Mouse (Mus musculus) embryo, embryonic 10 days (tissue): ENCODE measurements around the gene Mob3b.
A peak's percentile ranks its signal among the peaks of the same experiment; 100 is the strongest.

Source experiments
- DNase-seq: peaks from one replicate; pipeline ENCODE4 v3.0.0-alpha.2; 2015; ENCODE audit warnings: low spot score

The Mob3b gene

DNA sequence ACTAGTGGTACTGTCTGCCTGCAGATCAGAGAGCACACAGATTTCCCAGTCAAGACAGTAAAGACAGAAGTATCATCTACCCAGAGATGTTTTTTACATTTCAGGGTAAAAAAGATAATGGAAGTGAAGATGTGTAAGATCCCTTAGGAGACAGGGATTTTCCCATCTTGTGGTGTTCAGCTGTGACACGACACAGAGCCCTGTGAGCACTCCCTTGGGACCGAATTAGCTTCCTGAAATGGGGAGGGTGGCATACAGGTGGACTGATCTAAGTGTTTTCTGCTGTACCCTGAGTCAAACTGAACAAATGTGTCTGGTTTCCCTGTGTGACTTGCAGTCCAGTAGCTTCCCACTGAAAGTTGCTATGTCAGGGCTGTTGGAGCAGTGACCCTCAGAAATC lies 42.3 kb downstream of the Mob3b start:
- no peak for DNase-seq

DNA sequence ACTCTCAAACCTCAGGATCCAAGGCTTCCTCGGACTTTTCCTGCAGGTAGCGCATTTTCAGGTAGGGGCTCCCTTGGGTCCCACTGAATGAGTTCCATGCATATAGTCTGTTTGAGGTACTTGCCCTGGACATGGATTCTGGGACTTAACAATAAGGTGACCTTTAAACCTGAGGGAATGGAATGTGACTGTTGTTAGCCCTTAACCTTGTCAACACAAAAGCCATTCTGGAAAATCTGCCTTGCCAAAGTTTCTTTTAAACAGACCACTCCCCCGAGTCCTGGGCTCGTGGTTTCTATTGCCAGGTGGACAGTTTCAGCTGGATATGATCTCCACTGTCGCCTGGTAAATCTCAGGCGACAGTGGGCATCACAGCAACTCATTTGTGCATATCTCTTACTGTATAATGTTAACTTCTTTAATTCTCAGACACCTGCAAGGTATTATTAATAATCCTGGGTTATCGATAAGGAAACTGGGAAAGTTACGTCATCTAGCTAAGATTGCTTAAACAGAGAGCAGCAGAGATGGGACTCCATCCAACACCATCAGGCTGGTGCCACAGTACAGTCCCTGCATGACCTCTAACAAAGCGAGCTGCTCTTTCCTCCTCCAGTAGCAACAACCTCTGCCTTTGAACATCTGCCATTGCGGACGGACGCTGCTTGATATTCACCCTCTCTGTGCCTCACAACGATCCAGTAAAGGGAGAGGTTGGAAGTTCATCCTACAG lies 43.6 kb downstream of the Mob3b start:
- DNase-seq, result no peak

DNA sequence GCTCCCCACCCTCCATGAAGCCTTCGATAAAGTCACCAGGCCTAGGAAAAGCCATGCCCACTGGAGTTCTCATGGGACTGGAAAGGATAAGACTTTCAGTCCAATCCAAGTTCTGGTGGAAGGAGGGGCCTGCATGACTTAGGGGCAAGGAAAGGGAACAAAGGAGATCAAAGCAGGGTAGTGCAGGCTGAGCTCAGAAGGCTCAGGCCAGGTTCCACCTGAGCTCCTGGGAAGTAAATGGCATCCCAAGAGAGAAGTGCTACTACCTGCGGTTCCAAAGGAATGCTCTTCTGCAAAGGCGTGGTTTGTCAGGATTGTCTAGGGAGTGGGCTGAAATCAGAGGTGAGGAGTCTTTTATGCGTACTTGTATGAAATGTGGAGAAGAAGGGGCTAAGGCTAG lies 44.8 kb downstream of the Mob3b start:
- DNase-seq, result no peak

DNA sequence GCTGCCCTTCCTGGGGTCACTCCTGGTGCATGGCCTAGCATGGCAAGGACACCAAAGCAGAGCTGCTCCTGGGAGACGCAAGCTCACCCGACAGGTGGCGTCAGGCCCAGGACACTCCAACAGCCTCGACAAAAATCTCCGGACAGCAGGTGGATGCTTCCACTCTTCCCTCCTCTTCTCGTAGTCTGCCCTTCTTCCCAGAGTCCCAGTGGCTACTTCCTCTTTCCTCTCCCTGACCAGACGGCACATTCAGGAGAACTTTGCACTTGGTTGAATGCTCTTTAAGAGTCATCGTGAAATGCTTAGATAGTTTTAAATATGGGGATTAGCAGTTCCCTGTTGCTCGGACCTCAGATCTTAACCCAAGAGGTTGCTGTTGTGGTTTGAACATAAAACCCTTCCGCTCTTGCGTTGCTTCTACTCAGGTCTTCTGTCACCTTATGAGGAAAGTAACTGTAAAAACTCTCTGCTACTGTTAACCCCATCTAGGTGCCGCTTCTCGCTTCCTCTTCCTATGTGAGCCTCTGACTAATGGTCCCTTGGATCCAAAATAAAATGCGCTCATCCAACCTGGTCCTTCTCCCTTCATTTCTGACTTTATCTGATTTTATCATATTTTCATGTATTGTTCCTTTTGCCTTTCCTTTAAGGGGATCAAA lies 52.0 kb downstream of the Mob3b start:
- DNase-seq, result no peak

DNA sequence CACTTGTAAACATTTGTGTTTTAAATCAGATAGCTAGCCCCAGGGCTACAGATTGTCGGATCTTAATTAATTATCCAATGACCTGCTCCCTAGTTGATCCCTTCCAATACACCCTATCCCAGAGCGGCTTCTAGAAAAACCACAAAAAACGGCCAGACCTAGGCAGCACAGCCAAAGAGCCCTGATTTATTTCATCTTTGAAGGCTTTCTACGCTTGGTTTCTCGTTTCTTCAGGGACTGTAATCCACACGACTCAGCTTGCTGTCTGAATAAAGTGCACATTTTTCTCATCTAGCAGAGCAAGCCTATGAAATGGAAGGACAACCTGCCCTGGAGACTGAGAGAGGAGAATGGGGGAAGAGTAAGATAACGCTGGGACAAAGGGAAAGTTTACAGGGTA lies 56.1 kb downstream of the Mob3b start:
- DNase-seq, result no peak

DNA sequence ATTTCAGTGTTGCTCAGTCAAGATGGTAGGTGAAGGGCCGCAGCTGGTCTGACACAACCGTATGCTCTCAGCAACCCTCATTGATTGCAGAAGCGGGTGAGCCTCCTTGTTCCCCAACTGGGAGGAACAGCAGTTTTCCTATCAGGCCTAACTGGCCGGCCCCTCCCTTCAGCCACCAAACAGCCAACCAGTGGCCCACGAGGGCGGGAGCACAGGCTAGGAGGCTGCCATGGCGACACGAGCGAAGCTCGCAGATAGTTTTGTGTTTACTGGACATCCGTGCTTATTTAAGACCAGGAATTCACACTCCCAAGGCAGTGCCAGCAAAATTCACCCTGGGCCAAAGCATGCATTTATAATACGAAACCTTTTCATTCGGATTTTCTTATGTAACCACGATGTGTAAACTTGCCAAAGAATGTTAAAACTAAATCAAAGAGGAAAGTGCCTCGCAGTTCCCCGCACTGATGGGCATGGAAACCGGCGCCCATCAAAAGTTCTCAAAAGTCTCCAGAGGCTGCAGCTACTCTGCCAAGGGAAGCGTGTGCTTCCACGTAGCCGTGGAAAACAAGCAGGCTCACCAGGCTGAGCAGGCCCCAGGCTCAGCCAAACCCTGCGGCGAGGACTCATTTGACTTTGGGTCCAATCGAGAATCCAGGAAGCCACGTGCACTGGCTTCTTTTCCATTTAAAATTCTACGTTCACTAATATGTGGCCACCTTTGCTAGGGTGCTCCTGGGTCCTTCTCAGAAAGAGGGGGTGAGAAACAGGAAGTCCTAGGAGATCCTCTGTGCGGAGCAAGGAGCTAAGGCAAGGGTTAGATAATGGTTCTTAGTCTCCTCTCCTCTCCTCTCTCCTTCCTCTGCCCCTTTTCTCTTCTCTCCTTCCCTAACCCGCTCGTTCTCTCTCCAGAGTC lies 57.2 kb downstream of the Mob3b start:
- DNase-seq, result peak; percentile 94

DNA sequence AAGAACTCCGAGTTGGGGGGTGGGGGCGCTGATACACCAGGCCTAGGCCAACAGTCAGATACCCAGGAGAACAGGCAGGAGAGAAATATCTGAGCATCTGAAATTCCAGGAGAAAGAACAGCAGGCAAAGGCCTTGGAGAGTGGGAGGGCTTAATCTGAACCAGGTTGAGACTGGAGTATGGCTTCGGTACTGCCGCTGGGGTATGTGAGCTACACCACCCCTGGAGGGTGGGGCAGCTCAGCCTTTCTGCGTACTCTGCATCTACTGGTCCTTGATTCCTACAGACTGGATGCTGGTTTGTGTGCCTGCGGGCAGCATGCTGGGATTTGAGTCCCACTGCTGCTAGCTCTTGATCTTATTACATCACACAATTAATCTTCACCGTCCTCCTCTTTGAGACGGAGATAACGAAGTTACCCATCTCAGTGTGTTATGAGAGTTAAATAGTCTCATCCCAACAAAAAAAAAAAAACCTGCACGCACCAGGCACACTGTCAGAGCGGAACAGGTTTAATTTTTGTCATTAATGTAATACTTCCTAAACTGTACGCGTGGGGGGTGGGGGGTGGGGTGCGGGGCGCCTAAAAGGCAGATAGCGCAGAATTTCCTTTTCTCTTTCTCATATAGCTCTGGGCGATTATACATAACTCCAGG lies 57.9 kb downstream of the Mob3b start:
- peak; percentile 42 for DNase-seq

DNA sequence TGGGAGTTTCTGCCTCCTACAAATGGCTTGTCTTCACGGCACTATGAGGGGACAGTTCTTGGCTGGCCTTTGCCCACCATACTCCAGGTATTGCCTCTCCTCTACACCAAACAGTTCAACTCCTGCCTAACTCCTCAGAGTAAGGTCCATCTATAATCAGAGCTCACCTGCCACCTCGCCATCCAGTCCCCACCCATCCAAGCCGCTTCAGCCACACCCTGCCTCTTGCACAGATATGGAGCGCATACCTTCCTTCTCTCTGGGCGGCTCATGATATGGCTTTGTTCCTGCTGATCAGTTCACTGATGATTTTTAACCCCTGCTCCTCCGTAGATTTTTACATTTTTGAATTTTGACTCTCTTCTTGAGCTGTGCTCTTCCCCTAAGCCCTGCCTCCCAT lies 58.7 kb downstream of the Mob3b start:
- DNase-seq, result no peak

DNA sequence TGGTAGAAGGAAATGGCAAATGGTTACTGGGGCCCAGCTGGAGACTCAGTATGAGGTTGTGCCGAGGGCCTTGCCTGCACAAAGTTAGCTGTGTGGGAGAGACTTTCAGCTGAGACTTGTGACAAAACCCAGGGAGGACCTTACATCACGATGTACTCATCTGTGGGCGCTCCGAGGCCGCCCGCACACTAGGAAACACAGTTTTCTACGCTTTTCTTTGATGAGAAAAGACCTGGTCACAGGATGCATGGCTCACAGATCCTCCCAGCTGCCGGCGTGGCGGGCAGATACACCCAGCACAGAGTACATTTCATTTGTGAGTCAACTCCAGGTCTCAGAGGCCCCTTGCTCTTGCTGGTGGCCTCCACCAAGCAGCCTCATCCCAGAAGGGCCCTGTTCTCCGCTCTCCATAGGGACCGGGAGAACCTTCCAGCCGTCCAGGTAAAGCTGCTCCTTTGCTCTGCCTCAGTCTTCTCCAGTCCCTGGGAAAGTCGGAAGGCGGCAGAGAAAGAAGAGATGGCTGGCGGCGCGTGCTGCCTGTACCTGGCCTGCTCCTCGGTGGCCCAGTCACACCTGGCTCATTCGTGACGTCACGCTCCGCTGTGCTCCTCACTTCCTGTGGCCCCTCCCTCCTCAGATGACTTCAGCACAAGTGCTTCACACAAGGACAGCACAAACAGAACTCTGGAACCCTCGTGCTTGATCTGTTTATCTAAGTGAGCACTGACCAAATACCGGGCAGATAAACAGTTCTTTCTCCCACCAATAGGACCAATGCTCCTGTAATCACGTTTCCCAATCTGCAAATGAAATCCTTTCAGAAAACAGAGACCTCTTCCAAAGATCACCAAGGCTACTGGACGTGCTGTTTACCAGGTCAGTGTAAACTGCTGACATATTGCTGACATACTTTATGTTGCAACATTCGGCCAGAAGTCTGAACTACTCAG lies 60.8 kb downstream of the Mob3b start:
- no peak for DNase-seq

DNA sequence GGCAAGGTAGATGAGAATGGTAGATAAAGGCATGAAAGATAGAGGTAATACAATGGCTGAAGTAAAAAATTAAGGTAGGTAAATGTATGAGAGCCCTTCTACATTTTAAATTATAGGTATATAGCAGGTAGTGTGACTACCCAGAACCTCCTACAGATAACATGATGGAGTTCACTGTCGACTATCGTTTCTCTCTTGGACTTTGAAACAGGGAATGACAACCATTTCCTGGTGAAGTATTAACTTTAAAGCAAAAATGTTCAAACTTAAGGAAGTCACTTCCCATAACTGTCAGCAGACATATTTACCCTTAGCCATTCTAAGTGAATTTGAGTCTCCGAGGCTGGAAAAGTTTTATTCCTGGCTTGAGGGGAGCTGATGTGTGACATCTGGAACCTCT lies 64.8 kb downstream of the Mob3b start:
- DNase-seq, result no peak

DNA sequence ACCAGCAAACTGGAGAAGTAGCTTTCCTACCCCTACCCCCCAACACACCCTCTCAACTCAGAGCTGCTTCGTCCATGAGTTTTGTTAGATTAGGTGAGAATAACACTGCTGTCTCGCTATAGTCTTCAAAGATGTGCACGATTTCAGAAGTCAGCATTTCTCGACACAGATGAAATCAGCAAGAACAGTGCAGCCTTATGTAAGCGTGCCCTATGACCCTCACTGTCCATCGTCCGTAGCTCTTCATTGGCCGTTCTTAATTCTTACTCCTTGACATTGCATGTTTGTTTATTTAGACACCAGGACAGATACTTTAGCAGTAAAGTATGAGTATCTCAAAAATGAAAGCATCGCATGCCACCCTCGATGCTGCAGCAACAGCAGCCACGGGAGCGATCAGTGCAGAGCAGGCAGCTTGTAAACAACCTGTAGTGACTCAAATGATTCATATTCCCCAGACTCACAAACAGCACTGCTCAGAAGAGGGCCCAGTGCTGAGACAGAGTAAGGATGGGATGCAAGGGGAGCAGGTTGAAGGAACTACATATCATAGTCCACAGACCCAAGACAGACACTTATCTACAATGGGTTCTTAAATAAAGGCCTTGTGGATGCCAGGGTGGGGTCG lies 66.0 kb downstream of the Mob3b start:
- no peak for DNase-seq

DNA sequence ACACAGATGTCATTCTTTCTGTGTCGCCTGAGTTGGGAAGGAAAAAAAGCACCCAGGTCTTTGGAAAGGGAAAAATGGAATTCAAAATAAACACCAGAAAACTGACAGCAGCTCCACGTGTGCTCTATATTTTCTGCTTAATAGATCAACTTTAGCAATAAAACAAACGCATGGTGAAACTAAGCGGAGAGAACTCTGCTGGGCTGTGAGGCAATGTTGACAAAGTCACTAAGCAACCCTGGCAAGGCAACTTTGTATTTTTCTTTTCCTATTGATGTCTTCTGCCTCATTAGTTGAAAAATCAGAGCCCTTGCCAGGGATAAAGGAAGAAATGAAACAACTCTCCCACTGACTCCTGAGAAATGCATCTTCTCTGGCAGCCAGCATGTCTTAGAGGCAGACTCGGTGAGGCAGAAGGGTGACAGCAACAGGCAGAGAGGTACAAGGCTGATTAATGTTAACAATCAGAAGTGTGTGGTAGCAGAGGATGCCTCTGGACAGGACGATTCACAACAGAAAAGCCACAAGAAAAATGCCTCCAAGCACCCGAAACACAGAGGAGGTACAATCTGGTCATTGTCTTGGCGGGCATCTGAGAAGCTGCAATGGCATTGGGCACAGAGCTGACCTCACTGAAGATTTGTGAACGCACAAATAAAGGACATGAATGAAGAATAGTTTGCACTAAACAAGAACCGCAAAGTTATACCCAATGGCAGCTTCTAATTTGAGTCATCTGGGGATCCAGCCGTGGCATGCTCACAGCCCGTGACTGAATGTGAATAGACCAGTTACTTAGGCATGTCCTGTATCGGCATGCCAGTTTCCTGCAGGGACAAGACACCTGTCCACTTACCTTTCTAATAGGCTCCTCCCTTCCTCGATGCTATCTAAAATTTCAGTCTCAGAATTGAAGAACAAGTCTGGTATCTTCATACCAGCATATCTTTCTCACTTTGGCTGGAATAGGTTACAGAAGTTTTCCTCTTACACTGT lies 67.7 kb downstream of the Mob3b start:
- no peak for DNase-seq

DNA sequence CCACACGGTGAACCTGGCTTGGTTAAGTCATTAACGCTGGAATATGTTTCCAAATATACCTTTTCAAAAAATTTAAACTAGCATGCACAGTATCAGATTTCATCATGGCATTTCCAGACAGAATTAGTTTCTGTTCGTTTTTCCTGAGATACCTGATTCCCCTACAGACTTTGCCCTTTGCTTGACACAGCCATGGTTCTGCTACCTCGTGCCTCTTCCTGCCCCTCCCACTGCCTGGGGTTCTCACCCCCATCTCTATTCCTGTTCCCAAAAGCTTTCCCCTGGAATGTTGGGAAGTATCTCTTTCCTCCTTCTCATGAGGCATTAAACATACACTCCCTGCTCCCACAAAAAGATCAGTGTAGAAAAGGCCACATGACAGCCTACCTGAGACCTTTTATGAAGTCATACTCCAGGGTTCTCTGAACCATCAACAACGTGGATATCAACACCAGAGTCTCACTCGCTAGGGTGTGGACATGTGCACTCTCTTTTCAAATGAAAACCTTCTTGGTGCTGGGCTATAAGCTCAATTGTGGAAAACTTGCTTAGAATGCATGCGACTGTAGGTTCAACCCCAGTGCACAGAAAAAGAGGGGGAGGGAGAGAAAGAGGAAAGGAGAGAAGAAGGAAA lies 71.1 kb downstream of the Mob3b start:
- no peak for DNase-seq

DNA sequence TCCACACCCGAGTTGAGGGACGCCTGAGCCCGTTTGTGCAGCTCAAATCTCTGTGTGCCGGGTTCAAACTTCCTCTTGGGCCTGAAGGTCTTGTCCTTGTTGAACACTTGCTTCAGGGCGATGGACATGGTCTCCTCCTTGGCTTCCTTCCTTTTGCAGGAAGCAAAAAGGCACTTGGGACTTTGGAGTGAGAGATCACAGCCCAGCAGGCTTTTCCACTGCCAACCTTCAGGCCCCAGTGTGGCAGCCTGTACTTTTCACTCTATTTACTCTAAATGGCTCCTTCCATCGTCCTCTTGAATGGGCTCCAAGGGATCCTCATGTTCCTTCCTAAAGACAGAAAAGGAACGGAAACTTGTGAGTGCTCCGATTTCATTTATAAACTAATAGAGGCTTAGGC lies 73.2 kb downstream of the Mob3b start:
- no peak for DNase-seq

DNA sequence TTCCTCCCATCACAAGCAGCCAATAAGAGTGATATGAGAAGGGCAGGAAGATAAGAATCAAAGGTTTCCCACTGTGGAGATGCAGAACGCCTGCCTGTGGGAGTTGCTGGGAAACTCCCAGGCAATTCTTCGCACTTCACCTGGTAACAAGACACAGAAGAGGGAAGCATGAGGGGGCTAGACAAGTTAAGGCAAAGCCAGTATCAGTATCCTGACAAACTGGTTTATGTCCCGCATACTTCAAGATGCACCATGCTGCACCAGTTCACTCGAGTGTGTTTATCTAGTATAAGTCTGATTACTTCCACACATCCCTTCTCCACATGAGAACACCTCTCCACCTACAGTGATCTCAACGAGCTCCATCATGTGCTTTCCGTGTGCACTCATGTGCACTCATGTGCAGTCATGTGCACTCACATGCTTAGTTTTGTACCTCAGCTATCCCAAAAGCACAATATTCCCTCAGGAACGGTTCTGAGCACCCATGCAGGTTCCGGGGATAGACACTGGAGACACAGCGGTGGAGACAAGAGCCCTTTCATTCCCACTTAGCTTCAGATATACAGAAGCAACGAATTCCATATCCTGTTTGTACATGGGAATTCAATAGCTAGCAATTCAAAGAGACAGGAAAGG lies 74.7 kb downstream of the Mob3b start:
- DNase-seq, result no peak

DNA sequence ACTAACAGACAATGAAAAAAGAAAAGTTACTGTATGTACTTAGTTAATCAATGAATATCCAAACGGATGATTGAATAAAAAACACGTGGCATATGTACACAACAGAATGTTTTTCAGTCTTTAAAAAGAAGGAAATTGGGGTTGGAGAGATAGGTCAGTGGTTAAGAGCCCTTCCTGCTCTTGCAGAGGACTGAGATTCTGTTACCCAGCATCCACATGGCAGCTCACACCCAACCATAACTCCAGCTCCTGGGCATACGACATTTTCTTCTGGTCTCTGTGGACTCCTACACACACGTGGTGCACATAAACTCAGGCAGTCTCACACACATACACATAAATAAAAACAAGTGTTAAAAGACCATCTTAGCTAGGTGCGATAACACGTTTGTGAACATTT lies 77.0 kb downstream of the Mob3b start:
- DNase-seq, result no peak

DNA sequence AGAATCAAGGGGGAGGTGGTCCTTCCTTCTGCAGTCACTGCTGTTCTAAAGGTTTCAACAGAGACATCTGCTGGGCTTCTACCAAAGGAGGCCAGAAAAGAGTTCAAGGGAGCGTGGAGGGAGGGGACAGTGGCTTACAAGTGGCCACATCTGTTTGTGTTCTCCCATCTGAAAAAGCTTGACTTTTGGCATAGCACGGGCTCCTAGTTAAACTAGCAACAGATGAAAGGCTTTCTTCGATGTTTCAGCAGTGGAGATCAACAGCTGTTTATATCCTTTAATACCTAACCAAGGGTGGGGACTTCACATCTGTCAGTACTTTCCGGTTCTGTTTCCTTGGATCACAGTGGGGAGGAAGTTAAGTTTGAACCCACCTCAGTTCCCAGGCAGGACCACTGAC lies 88.5 kb downstream of the Mob3b start:
- DNase-seq, result peak; percentile 24

DNA sequence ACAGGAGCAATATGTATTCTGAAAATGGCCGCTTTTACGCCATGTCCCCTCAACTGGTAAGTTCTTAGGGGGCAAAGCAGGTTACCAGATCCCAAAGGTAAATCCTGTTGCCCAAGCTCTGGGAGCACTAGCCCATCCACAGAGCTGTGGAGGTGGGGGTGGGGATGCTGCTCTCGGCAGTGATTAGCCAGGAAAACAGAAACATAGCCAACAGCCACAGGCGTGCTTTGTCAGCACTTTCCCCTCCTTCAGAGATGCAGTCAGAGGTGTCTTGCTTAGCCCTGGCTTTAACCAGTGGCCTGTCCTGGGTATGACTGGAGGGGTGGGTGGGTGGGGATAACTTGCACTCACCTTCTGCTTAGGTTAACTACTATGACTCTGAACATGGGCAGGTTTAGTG lies 91.1 kb downstream of the Mob3b start:
- DNase-seq, result no peak
